Mouse (Mus musculus) kidney, embryonic 16.5 days (tissue): ENCODE measurements around the gene Cd46. TPM values are rescaled to one million over a fixed set of nuclear protein-coding genes. Genes with fewer than 3 reads are reported as not detected.
A peak's percentile ranks its signal among the peaks of the same experiment; 100 is the strongest.

Experiments used
- ATAC-seq: fragments of 200-750 bp; cut with Nextera tagmentation; 2 replicates; pipeline ENCODE4 v1.8.0; 2017; ENCODE audit warnings: moderate TSS enrichment; ENCODE audit not compliant: low FRiP score, low TSS enrichment
- H3K27ac ChIP-seq: fragments of 300-500 bp; sonication (generic); 2 replicates; pipeline ENCODE4 v1.5.1; 2014; ENCODE audit warnings: low read length
- H3K27me3 ChIP-seq: fragments of 300-500 bp; sonication (generic); 2 replicates; pipeline ENCODE4 v1.6.1; 2014; ENCODE audit warnings: low read length, control low read depth, mixed read lengths; ENCODE audit not compliant: insufficient read depth
- H3K36me3 ChIP-seq: fragments of 300-500 bp; sonication (generic); 2 replicates; pipeline ENCODE4 v1.6.1; 2014; ENCODE audit warnings: low read length, control low read depth, mixed read lengths; ENCODE audit not compliant: insufficient read depth
- H3K4me1 ChIP-seq: fragments of 300-500 bp; sonication (generic); 2 replicates; pipeline ENCODE4 v1.6.1; 2014; ENCODE audit warnings: low read length, control low read depth, mixed read lengths; ENCODE audit not compliant: insufficient read depth
- H3K4me2 ChIP-seq: fragments of 300-500 bp; sonication (generic); replicated peaks from 2 replicates; pipeline ENCODE4 v1.6.1; 2014; ENCODE audit warnings: low read depth, low read length
- H3K4me3 ChIP-seq: fragments of 300-500 bp; sonication (generic); 2 replicates; pipeline ENCODE4 v1.5.1; 2014; ENCODE audit warnings: mild to moderate bottlenecking, low read length
- H3K9ac ChIP-seq: fragments of 300-500 bp; sonication (generic); replicated peaks from 2 replicates; pipeline ENCODE4 v1.6.1; 2014; ENCODE audit warnings: low read length
- H3K9me3 ChIP-seq: fragments of 300-500 bp; sonication (generic); 2 replicates; pipeline ENCODE4 v1.6.1; 2016; ENCODE audit warnings: low read length, control low read depth
- WGBS: fragments of 180-500 bp; shearing (Covaris S2); extraction: QIAGEN DNeasy Blood & Tissue Kit; methylation state at CpG from one replicate; pipeline ENCODE4 v1.1.7; 2014; 5-methylcytosine and 5-hydroxymethylcytosine counted together
- microRNA counts: library from miRNA; unstranded; fragments of <30 nt; microRNA quantifications from one replicate; lab custom pipeline; 2016
- microRNA-seq: library from miRNA; unstranded; fragments of <30 nt; microRNA quantifications from one replicate; pipeline ENCODE4, GENCODE M21; 2016
- polyA plus RNA-seq: library from polyadenylated mRNA; unstranded; fragments of >200 nt; fragmentation: Nextera tagmentation; extraction: Ambion mirVana; gene quantifications from 2 replicates; pipeline ENCODE4 v1.2.1, GENCODE M21; 2015

The Cd46 gene
- polyA plus RNA-seq, 1 experiment from 2014 or later = 1.1 TPM

DNA sequence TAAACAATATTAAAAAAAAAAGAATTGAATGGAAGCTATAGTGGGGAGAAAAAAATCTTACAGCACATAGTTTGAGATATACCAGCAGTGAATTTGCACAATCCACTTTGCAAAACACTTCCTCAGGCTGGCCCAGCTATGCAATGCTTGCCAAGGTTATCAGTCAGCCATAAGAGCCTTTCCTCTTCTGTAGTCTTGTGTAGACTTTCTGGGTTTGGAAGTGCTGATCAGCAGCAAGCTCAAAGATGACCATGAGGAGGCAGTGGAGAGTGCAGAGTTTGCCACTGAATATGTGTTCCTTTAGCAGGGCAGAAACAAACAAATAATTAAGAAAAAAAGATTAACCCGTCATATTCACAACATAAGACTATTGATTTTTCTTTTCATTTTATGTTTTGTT, 103.0 kb downstream of the Cd46 start:
- Histone ChIP-seq H3K27me3 (no peaks in the 10 kb centered on the region), H3K36me3 (no peaks in the 10 kb centered on the region), H3K4me3 (no peak overlapping the region), H3K4me2 (no peak overlapping the region), H3K9me3 (no peaks in the 10 kb centered on the region), H3K9ac (no peak overlapping the region), H3K27ac (no peak overlapping the region), H3K4me1 (no peaks in the 10 kb centered on the region)
- WGBS = 95% methylated on average over 1 of the region's 1 CpGs
- no peak for ATAC-seq

MicroRNA genes within 50 kb of the gene (microRNA counts, 519-probe panel; counts per million panel counts)
- microRNA mmu-miR-29b (lab: Ali Mortazavi, UCI) = 2,595 counts per million, percentile 64 among the panel's probes with 10 or more counts
- 3,611 counts per million, percentile 83 among the panel's probes with 10 or more counts for microRNA mmu-miR-29c (lab: Ali Mortazavi, UCI)

Small RNA genes lying within 50 kb of the gene (microRNA-seq; reads per million reads assigned to microRNA genes)
- gene Mir29b-2 = 1.4 reads per million
- 80.3 reads per million, percentile 53 among the genes with 10 or more reads in this experiment for gene Mir29c

Other genes starting within 250 kb of the Cd46 start
- 106 and 114 TPM in 2 replicates for gene Cd34, start 153.4 kb downstream of the Cd46 start, polyA plus RNA-seq
- gene Cr1l, start 39.3 kb upstream of the Cd46 start, polyA plus RNA-seq = 75.7 and 82.5 TPM in 2 replicates
- gene Cr2, start 84.5 kb upstream of the Cd46 start, polyA plus RNA-seq = 2.1 and 2.7 TPM in 2 replicates